Mouse (Mus musculus): ENCODE measurements around the gene Ubr3.

Ubr3 gene

GRCm38 (mm10) chr2:69897039-69897617 is at the start of gene Ubr3:
Ubr3 (plus strand) TSS chr2:69897246.
- DNase-seq (ENCODE audit: low spot score in 2 of 2) = peak; percentile 94 to 96

DNA sequence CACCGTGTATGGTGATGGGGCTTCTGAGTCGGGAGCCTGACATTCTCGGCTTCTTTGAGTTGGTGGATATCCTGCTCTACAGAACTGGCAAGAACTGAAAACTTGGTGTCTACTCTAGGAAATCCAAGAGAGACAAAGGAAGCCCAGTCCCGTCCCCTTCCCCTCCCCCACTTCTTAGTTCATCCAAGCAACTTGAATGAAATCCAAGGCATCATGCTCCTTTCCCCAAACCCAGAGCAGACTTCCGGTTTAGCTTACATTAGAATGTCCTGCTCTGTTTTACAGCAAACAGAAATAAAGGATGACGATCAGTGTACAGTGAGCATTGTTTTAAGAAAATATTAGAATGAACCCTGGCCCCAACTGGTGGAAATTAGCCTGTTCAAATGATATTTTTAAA is 47.8 kb upstream of the Ubr3 start:
- DNase-seq (ENCODE audit: low spot score in 2 of 2) = no peak

- no peak for DNase-seq (ENCODE audit: low spot score in 2 of 2)
Observed at GRCm38 (mm10) chr2:69851427-69852058, 45.5 kb upstream of the Ubr3 start.

GRCm38 (mm10) chr2:69856392-69856791 is 40.7 kb upstream of the Ubr3 start:
- no peak for DNase-seq (ENCODE audit: low spot score in 2 of 2)

DNA sequence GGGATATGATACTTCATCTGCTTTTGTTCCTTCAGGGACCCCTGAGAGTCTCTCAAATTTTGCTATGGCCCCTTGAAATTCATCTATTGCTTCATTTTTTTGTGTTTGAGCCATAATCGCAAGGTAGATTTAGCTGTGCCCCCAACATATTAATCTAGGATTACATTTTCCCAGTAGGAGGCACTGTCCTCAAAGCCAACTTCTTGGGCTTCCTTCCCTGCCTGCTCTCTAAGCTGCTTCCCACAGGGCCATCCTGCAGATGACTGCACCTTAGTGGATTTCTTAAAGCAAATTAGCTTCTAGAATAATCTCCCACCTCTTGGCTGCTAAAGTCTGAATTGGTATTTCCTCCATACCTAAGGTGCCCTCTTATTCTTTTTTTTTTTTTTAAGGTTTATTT is 39.2 kb upstream of the Ubr3 start:
- DNase-seq (ENCODE audit: low spot score in 2 of 2) = no peak

DNA sequence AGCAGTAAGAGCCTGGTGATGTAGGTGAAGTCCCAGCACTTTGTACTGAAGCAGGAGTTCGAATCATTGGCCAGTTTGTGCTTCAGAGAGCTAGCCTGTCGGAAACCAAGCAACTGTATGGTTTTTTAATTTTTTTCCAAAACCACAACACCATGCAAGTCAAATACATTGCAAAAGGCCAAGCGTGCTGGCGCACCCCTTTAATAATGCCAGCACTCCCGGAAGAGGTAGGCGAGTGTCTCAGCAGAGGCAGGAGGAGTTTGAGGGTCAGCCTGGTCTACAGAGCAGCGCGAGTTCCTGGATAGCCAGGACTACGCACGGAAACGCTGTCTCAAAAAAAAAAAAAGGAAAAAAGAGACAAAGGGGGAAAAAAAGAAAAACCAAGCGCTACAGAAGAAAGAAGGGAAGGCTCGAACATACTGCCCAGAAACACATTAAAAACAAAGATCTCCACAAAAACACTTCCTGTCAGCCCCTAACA is 36.0 kb upstream of the Ubr3 start:
- DNase-seq (ENCODE audit: low spot score in 2 of 2) = no peak

DNA sequence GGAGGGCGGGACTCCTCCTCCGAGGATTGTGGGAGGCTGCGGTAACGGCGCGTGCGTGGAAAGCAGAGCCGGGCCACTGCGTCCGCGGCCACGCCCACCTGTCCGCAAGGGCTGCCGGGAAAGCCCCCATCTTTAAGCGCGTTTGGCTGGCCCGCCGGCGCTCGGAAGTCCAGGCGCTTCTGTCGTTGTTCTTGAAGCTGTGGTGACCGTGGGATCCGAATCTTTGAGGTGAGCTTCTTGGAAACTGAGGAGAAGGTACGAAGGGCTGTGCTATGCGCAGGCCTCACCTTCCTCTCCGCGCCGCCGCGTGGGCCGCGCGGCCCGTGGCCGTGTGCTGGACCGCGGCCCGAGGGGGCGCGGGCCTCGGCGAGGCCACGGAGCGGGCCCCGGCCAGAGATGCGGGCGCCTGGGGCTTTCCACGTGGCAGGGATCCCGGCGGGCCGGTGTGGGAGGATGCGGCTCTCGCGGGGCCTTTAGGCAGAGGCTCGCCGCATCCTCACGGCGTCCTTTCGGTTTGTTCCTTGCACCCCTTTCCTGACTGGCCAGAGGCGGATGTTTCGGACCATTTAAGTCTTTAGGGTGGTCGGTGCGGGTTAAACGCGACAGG is 35.5 kb upstream of the Ubr3 start, which contains the start of gene Ssb:
Ssb (plus strand) TSS at position 78 of the 607 bp plus-strand sequence.
- peak; percentile 83 to 92 for DNase-seq (ENCODE audit: low spot score in 2 of 2)

- no peak for DNase-seq (ENCODE audit: low spot score in 2 of 2)
Observed at GRCm38 (mm10) chr2:69862117-69862657, 34.9 kb upstream of the Ubr3 start.

DNA sequence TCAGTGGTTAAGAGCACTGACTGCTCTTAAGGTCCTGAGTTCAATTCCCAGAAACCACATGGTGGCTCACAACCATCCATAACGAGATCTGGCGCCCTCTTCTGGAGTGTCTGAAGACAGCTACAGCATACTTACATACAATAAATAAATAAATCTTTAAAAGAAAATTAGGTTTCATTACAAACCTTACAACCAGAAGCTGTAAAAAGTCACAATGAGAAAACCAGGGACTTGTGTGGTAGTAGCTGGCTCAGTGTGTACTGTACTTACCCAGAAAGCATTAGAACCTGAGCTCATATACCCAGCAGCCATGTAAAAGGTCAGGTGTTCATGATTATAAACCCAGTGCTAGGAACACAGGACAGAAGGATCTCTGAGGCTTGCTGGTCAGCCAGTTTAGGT is 13.1 kb upstream of the Ubr3 start:
- DNase-seq (ENCODE audit: low spot score in 2 of 2) = no peak

GRCm38 (mm10) chr2:69884581-69884980 is 12.5 kb upstream of the Ubr3 start:
- no peak for DNase-seq (ENCODE audit: low spot score in 2 of 2)

DNA sequence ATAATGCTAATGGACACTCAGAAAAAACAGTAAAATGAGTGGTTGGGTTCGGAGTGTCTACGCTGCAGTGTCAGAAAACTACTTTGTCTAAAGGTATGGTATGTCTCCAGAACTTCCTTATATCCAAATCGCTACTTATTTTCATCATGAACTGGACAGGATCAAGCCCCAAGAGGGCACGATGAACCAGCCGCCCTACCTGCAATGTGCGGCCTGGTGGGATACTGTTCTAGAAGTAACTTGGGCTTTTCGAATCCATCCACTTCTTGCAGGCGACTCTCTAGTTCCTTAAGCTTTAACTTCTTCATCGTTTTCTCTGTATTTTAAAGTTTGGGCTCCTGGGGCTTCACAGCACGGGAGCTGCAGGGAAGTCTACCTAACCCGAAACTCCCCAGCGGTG is 12.0 kb upstream of the Ubr3 start:
- no peak for DNase-seq (ENCODE audit: low spot score in 2 of 2)

DNA sequence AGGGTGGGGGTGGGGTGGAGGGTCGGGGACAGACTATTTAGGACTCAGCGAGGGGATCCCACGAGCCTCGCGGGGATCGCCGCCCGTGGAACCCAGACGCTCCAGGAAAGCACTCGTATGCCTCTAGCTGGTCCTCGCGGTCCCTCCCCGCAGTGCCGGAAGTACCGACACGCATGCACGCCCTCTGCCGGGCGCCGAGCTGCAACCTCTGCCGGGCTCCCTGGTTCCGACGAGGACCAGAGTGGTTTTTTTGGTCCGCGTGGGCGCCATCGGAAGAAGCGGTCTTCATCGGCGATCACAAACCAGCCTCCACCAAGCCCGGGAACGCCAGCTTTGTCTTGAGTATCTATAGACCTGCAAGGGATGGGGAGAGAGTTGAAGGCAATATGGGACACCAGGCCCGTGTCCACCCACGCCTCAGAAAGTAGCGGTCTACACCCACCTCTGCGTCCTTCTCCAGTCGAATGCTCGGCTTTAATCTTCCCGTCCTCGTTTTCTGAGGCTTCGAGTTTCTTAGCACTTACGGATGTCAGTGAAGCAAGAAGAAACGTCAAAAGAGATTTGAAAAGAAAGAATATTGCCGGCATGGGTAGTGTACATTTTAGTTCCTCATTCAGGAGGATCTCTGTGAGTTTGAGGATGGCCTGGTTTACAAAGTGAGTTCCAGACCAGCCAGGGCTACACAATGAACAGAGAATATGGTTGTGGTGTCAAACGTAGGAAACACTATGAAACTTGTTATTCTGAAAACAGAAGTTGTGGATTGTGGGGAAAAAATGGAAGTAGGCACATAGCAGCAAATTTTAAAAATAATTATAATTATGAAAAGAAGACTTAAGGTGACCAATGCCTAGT is 11.4 kb upstream of the Ubr3 start, which contains the start of gene Mettl5:
Mettl5 (minus strand) TSS at position 165 of the 855 bp plus-strand sequence.
- peak; percentile 83 to 89 for DNase-seq (ENCODE audit: low spot score in 2 of 2)

DNA sequence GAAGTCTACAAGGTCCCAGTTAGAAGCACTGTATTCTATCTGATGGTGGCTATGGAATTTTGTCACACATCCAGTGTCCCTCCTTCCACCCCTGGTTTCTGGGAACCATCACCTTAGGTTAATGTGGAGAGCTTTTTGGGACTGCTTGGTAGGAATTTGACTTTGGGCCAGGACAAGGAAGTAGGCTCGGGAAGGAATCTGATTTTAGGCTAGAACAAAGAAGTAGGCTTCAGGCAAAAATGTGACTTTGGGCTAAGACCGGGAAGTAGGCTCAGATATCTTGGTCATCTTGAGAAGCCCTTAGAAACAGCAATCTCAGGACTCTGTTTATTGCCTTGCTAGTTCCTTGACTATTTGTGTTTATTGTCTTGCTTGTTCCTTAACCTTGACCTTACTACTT is 8.1 kb upstream of the Ubr3 start:
- no peak for DNase-seq (ENCODE audit: low spot score in 2 of 2)

- no peak for DNase-seq (ENCODE audit: low spot score in 2 of 2)
Observed at GRCm38 (mm10) chr2:69890843-69891242, 6.2 kb upstream of the Ubr3 start.

GRCm38 (mm10) chr2:69893145-69893544 is 3.9 kb upstream of the Ubr3 start:
- DNase-seq (ENCODE audit: low spot score in 2 of 2) = no peak

- DNase-seq (ENCODE audit: low spot score in 2 of 2) = no peak
Observed at GRCm38 (mm10) chr2:69893891-69894290, 3.2 kb upstream of the Ubr3 start.

GRCm38 (mm10) chr2:69895502-69896223 is 1.4 kb upstream of the Ubr3 start:
- DNase-seq (ENCODE audit: low spot score in 2 of 2) = no peak

- no peak for DNase-seq (ENCODE audit: low spot score in 2 of 2)
Observed at GRCm38 (mm10) chr2:69896224-69896581, 843 bp upstream of the Ubr3 start.

DNA sequence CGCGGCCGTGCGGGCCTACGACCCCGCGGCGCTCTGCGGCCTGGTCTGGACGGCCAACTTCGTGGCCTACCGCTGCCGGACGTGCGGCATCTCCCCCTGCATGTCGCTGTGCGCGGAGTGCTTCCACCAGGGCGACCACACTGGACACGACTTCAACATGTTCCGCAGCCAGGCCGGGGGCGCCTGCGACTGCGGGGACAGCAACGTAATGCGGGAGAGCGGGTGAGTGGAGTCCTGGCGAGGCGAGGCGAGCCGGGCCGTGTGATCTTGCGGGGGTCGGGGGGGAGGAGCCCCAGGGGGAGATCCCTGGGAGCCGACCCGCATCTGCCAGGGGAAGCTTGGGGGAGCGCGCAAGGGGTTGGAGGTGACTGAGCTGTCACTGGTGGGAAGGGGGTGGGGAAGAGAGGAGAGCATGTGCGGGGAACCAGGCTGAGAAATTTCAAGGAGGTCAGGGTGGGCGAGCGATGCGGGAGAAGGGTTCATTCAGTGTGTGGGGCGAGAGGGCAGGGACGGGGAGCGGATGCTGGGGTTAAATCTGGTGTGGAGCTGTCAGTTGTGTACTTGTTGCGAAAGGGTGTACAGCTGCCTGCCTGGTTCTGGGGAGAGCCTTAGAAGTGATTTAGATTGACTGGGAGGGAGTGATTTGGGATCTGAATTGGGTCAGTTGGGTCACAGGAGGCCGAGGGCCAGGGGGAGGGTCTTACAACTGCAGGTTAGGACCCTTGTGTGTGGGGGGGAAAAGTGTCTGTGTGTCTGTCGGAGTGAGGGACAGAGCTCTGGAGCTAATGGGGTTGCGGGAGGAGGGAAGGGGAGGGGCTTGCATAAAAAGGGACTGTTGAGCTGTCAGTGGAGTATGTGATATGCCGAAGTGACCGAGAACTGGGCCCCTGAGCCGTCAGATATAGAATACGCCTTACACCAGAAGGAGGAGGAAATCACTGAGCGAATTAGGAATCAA is 851 bp downstream of the Ubr3 start:
- peak; percentile 32 to 49 for DNase-seq (ENCODE audit: low spot score in 2 of 2)

DNA sequence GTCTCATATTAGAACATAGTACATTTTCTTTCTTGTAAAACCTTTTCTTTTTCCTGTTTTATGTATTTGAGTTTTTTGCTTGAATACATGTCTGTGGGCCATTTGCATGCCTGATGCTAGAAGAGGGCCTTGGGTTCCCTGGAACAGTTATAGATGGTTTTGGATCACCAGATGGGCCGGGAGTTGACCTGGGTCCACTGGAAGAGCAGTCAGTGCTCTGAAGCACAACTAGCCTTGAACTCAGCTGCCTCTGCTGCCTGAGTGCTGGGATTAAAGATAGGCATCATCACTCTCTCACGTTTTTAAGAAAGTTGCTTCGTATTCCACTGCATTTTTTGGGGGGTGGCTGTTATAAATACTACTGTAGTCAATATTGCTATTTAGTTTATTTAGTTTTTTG is 6.5 kb downstream of the Ubr3 start:
- no peak for DNase-seq (ENCODE audit: low spot score in 2 of 2)
